Mouse (Mus musculus): ENCODE data around the gene LTO1. TPM values are rescaled to one million over a fixed set of nuclear protein-coding genes. Genes with fewer than 3 reads are reported as not detected.
A peak's percentile ranks its signal among the peaks of the same experiment; 100 is the strongest.

The LTO1 gene
- polyA plus RNA-seq, 1 experiment from 2014 or later, result 35.9 TPM

- ChIA-PET CTCF (no interaction called here), POLR2A (no interaction called here)
- DNase-seq (ENCODE audit: low read depth, low spot score) (no peak), ATAC-seq (peak; percentile 31)
- TF ChIP-seq CTCF (IDR thresholded peaks at IDR 0.05), result no peak
- H3K27me3 ChIP-seq, result no peaks in the 10 kb centered on the region
- in situ Hi-C loops (cut with MboI; ENCODE audit: low pct_unique_long_range_greater_than_20kb), result loop anchor here (5.0 kb wide), 1 partner anchor 104 kb away; no protein-coding TSS in a partner anchor
Measured at GRCm38 (mm10) chr7:144943254-144943653, 28.4 kb downstream of the LTO1 start.

DNA sequence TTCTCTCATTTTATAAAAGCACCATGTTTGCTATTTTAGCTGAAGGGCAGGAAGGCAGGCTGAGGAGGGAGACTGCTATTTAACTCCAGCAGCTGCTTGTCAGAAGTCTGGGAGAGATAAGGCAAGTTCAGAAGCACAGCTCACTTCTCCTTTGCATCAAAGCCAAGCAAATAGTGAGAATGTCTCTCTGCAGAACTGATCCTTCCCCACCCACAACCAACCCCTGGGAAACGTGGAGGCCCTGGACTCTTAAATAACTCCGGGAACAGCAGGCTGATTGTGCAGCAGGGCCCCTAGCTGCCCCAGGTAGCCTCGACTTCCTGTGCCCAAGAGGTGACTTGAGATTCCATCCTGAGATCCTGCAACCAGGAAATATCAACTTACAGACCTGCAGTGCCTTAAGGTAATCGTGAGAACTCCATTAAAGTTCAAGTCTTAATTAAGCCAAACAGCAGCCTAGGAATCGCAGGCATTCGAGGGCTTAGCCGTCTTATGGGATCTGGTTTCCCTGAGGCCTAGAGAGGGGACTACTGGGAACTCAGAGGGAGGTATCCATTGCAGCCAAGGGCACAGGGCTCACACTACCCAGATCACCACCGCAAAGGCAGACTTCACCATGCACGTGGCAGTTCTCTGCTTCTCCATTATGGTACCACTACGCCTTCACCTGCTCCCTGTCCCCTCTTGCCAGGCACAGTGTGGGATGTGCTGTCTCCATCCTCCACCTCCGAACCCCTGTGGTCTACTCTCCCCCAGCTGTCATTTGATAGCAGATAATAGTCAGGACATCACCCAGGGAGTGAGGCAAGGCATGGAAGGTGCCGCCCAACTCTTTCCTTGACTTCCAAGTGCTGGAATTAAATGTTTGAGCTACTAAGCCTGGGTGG, 43.9 kb downstream of the LTO1 start:
- no peaks in the 10 kb centered on the region for H3K27me3 ChIP-seq
- CTCF ChIA-PET, result no interaction called here
- TF ChIP-seq CTCF (IDR thresholded peaks at IDR 0.05), result no peak
- POLR2A ChIA-PET, result interaction anchor here (1.3 to 1.5 kb wide), 2 partner anchors 13 to 22 kb away, joined by 3 to 5 read pairs; no protein-coding TSS in a partner anchor
- no peak for ATAC-seq
- in situ Hi-C loops (cut with MboI; ENCODE audit: low pct_unique_long_range_greater_than_20kb), result no loop called here
- no peak for DNase-seq (ENCODE audit: low read depth, low spot score)

- no peaks in the 10 kb centered on the region for H3K27me3 ChIP-seq
- DNase-seq (ENCODE audit: low read depth, low spot score) (peak; percentile 59), ATAC-seq (peak; percentile 47)
- ChIA-PET CTCF (interaction anchor here (1.3 to 3.3 kb wide), 5 partner anchors 11 to 251 kb away, joined by 3 to 7 read pairs (median 4); no protein-coding TSS in a partner anchor), POLR2A (interaction anchor here (0.6 to 1.0 kb wide), 4 partner anchors 23 to 91 kb away, joined by 3 read pairs; no protein-coding TSS in a partner anchor)
- no peak for TF ChIP-seq CTCF (IDR thresholded peaks at IDR 0.05)
- in situ Hi-C loops (cut with MboI; ENCODE audit: low pct_unique_long_range_greater_than_20kb), result no loop called here
Measured at GRCm38 (mm10) chr7:144963911-144964310, 49.0 kb downstream of the LTO1 start.

DNA sequence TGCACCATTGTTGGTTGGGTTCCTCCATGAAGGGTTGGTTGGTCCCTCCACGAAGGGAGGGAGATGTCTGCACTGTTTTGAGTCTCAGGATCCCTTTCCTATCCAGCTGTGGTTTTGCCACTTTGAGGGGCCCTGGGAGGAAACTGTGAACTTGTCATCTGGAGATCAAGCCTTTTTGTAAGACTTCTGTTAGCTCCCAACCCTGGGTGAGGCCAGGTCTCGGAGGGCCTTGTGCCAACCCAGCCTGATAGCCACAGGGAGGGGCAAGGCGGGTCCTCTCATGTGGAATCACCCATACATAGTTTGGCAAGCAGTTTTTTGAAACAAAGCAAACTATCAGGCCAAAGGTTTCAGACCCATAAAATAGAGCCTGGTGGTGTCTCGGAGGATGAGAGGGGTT, 49.4 kb downstream of the LTO1 start:
- in situ Hi-C loops (cut with MboI; ENCODE audit: low pct_unique_long_range_greater_than_20kb), result no loop called here
- CTCF ChIA-PET, result interaction anchor here (1.3 to 3.3 kb wide), 5 partner anchors 12 to 251 kb away, joined by 3 to 7 read pairs (median 4); no protein-coding TSS in a partner anchor
- DNase-seq (ENCODE audit: low read depth, low spot score) (no peak), ATAC-seq (no peak)
- H3K27me3 ChIP-seq, result no peaks in the 10 kb centered on the region
- TF ChIP-seq CTCF (IDR thresholded peaks at IDR 0.05), result no peak
- POLR2A ChIA-PET, result interaction anchor here (0.6 to 1.0 kb wide), 4 partner anchors 23 to 91 kb away, joined by 3 read pairs; no protein-coding TSS in a partner anchor

- ATAC-seq (no peak), DNase-seq (ENCODE audit: low read depth, low spot score) (no peak)
- in situ Hi-C loops (cut with MboI; ENCODE audit: low pct_unique_long_range_greater_than_20kb), result no loop called here
- ChIA-PET CTCF (interaction anchor here (1.4 to 1.8 kb wide), 2 partner anchors 21 to 24 kb away, joined by 3 to 4 read pairs; no protein-coding TSS in a partner anchor), POLR2A (no interaction called here)
- TF ChIP-seq CTCF (IDR thresholded peaks at IDR 0.05), result no peak
- H3K27me3 ChIP-seq, result no peaks in the 10 kb centered on the region
Measured at GRCm38 (mm10) chr7:144965893-144966292, 51.0 kb downstream of the LTO1 start.

GRCm38 (mm10) chr7:144970997-144971768, 56.3 kb downstream of the LTO1 start:
- no peaks in the 10 kb centered on the region for H3K27me3 ChIP-seq
- ChIA-PET POLR2A (interaction anchor here (0.6 kb wide), 1 partner anchor 140 kb away, joined by 3 read pairs; no protein-coding TSS in a partner anchor), CTCF (interaction anchor here (2.0 kb wide), 1 partner anchor 31 kb away, joined by 5 read pairs; the partner anchor contains the start of gene Ccnd1)
- ATAC-seq (peak; percentile 31), DNase-seq (ENCODE audit: low read depth, low spot score) (no peak)
- no peak for TF ChIP-seq CTCF (IDR thresholded peaks at IDR 0.05)
- in situ Hi-C loops (cut with MboI; ENCODE audit: low pct_unique_long_range_greater_than_20kb), result no loop called here

DNA sequence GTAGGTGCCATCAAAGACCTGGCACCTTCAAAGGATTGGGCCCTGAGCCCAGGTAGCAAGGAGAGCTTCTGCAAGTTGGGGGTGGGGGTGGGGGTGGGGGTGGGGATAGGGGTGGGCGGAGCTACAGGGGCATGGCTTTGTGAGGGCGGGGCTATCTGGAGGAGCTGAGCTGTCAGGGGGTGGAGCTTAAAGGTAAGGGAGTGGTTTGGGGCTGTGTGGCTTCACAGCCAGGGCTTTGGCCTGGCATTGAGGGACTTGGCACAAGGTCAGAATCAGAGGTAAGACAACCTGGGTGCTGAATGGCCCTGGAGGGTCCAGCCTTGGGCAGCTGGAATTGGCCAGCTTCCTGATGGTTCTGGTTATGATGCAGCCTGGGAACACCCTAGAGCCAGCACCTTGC, 56.9 kb downstream of the LTO1 start:
- ATAC-seq (no peak), DNase-seq (ENCODE audit: low read depth, low spot score) (no peak)
- in situ Hi-C loops (cut with MboI; ENCODE audit: low pct_unique_long_range_greater_than_20kb), result no loop called here
- no peaks in the 10 kb centered on the region for H3K27me3 ChIP-seq
- ChIA-PET CTCF (interaction anchor here (2.0 kb wide), 1 partner anchor 32 kb away, joined by 5 read pairs; the partner anchor contains the start of gene Ccnd1), POLR2A (interaction anchor here (0.6 kb wide), 1 partner anchor 140 kb away, joined by 3 read pairs; no protein-coding TSS in a partner anchor)
- no peak for TF ChIP-seq CTCF (IDR thresholded peaks at IDR 0.05)

GRCm38 (mm10) chr7:144973461-144973860, 58.6 kb downstream of the LTO1 start:
- TF ChIP-seq CTCF (IDR thresholded peaks at IDR 0.05), result no peak
- POLR2A ChIA-PET, result interaction anchor here (0.6 kb wide), 1 partner anchor 138 kb away, joined by 3 read pairs; no protein-coding TSS in a partner anchor
- in situ Hi-C loops (cut with MboI; ENCODE audit: low pct_unique_long_range_greater_than_20kb), result no loop called here
- H3K27me3 ChIP-seq, result no peaks in the 10 kb centered on the region
- DNase-seq (ENCODE audit: low read depth, low spot score), result no peak
- CTCF ChIA-PET, result no interaction called here
- no peak for ATAC-seq

DNA sequence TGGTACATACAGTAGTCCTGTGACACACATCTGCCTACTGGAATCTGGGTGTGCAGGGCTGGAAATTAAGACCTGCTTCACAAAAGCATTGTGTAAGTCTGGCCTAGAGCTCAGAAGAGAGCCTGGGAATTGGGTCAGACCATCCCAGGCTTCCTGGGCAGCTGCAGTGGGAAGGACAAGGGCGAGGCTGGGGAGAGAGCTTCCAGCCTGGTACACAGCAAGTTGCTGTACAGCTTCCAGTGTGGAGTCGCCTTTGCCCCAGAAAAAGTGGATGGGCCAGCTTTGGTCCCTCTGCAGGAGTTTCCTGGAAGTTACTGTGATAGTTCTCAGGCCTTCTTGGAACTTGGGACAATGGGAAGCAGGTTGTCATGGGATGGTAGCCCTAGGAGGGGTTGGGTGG, 62.2 kb downstream of the LTO1 start:
- H3K27me3 ChIP-seq, result no peaks in the 10 kb centered on the region
- CTCF ChIA-PET, result interaction anchor here (2.1 kb wide), 1 partner anchor 14 kb away, joined by 7 read pairs; no protein-coding TSS in a partner anchor
- DNase-seq (ENCODE audit: low read depth, low spot score), result no peak
- in situ Hi-C loops (cut with MboI; ENCODE audit: low pct_unique_long_range_greater_than_20kb), result no loop called here
- POLR2A ChIA-PET, result no interaction called here
- no peak for ATAC-seq
- TF ChIP-seq CTCF (IDR thresholded peaks at IDR 0.05), result no peak

- in situ Hi-C loops (cut with MboI; ENCODE audit: low pct_unique_long_range_greater_than_20kb), result no loop called here
- H3K27me3 ChIP-seq, result no peaks in the 10 kb centered on the region
- ChIA-PET POLR2A (interaction anchor here (1.4 kb wide), 1 partner anchor 20 kb away, joined by 3 read pairs; no protein-coding TSS in a partner anchor), CTCF (no interaction called here)
- DNase-seq (ENCODE audit: low read depth, low spot score), result no peak
- no peak for ATAC-seq
- no peak for TF ChIP-seq CTCF (IDR thresholded peaks at IDR 0.05)
Measured at GRCm38 (mm10) chr7:144979814-144980213, 64.9 kb downstream of the LTO1 start.

Other genes starting within 250 kb of the LTO1 start
- gene Ano1, start 163.1 kb upstream of the LTO1 start, polyA plus RNA-seq (2021), result 0.49 TPM
- gene Fgf3, start 77.0 kb upstream of the LTO1 start, polyA plus RNA-seq (2021), result not detected
- gene Fgf4, start 67.7 kb upstream of the LTO1 start, polyA plus RNA-seq (2021), result not detected
- 0.10 TPM for gene Fgf15, start 18.6 kb upstream of the LTO1 start, polyA plus RNA-seq (2021)
- gene Ccnd1, start 24.8 kb downstream of the LTO1 start, polyA plus RNA-seq (2021), result 110 TPM

All from Patski (cell line).